Mouse (Mus musculus) spleen, adult 2 months (tissue): ENCODE measurements around the gene Mrpl33. TPM values are rescaled to one million over a fixed set of nuclear protein-coding genes. Genes with fewer than 3 reads are reported as not detected.

Experiments
- DNase-seq, 2 experiments: peaks; one replicate each; pipeline versions ENCODE4 v3.0.0 to v3.0.0-alpha.2; 2012 to 2021; ENCODE audit warnings: low spot score in 2 of 2, low read depth in 1 of 2
- H3K27ac ChIP-seq: fragments of 200-500 bp; 2 replicates; pipeline ENCODE4 v1.5.1; 2012; ENCODE audit warnings: low read length, inconsistent platforms; ENCODE audit not compliant: insufficient read depth
- H3K27me3 ChIP-seq: fragments of 200-500 bp; 2 replicates; pipeline ENCODE4 v1.6.1; 2012; ENCODE audit warnings: mild to moderate bottlenecking, moderate library complexity, low read length, inconsistent platforms; ENCODE audit not compliant: control insufficient read depth, insufficient read depth
- H3K36me3 ChIP-seq: fragments of 200-500 bp; 2 replicates; pipeline ENCODE4 v1.6.1; 2012; ENCODE audit warnings: mild to moderate bottlenecking, low read length, inconsistent platforms; ENCODE audit not compliant: control insufficient read depth, insufficient read depth
- H3K4me1 ChIP-seq: fragments of 200-500 bp; 2 replicates; pipeline ENCODE4 v1.6.1; 2011; ENCODE audit warnings: inconsistent platforms; ENCODE audit not compliant: control insufficient read depth, insufficient read depth, insufficient read length
- H3K4me3 ChIP-seq: fragments of 200-500 bp; 2 replicates; pipeline ENCODE4 v1.5.1; 2011; ENCODE audit warnings: mild to moderate bottlenecking, inconsistent platforms; ENCODE audit not compliant: insufficient read depth, insufficient read length; ENCODE audit errors: extremely low read depth
- CTCF ChIP-seq: fragments of 200-500 bp; IDR thresholded peaks from 2 replicates; pipeline ENCODE4 v1.5.1; 2011; ENCODE audit warnings: mild to moderate bottlenecking, inconsistent platforms; ENCODE audit not compliant: insufficient read depth, insufficient read length, insufficient replicate concordance; ENCODE audit errors: extremely low read depth
- POLR2A ChIP-seq: fragments of 200-500 bp; IDR thresholded peaks from 2 replicates; pipeline ENCODE4 v1.6.1; 2011; ENCODE audit warnings: low read depth, low read length, inconsistent platforms
- WGBS: fragments of 180-500 bp; shearing (Covaris S2); methylation state at CpG from one replicate; pipeline ENCODE4 v1.1.7; 2018; 5-methylcytosine and 5-hydroxymethylcytosine counted together
- polyA plus RNA-seq: library from polyadenylated mRNA; depleted of rRNA; stranded (reverse); fragments of >200 nt; gene quantifications from 2 replicates; pipeline ENCODE4 v1.2.3, GENCODE M21; 2012; rRNA removed

Mrpl33 gene
- polyA plus RNA-seq: 9.9 and 10.2 TPM in 2 replicates

GRCm38 (mm10) chr5:31596481-31597429 lies at the start of gene Mrpl33:
Gene Mrpl33, plus strand, starts transcription at chr5:31596935.
- peak within 1 kb of the TSS; percentile 55 for H3K27ac ChIP-seq

GRCm38 (mm10) chr5:31559401-31559800 lies 37.3 kb upstream of the Mrpl33 start:
- 25% methylated on average over 1 of the region's 1 CpGs for WGBS
- Histone ChIP-seq H3K4me3 (no peak overlapping the region), H3K27me3 (no peaks in the 10 kb centered on the region), H3K36me3 (peaks cover 16% of the 10 kb centered on the region), H3K27ac (no peak overlapping the region), H3K4me1 (no peaks in the 10 kb centered on the region)
- DNase-seq: no peak
- TF ChIP-seq POLR2A (no peak), CTCF (no peak)

More at GRCm38 (mm10) chr5:31596481-31597429, at the start of gene Mrpl33:
- H3K36me3 ChIP-seq: no peaks in the 10 kb centered on the region
- peak within 1 kb of the TSS; percentile 50 for H3K4me3 ChIP-seq
- TF ChIP-seq POLR2A (no peak), CTCF (no peak)
- no peaks in the 10 kb centered on the region; the same call in 1 of the 2 replicates for H3K4me1 ChIP-seq
- H3K27me3 ChIP-seq: no peaks in the 10 kb centered on the region
- WGBS: 9% methylated on average over 26 of the region's 26 CpGs
- peak; percentile 48 to 64 for DNase-seq

- DNase-seq: no peak
- Histone ChIP-seq H3K4me1 (no peaks in the 10 kb centered on the region), H3K27ac (no peak overlapping the region), H3K36me3 (peaks cover 15% of the 10 kb centered on the region), H3K4me3 (no peak overlapping the region), H3K27me3 (no peaks in the 10 kb centered on the region)
- no peak for TF ChIP-seq CTCF
- WGBS: 91% methylated on average over 2 of the region's 2 CpGs
Observed at GRCm38 (mm10) chr5:31560352-31560751, 36.4 kb upstream of the Mrpl33 start.

GRCm38 (mm10) chr5:31562036-31562666 lies 34.6 kb upstream of the Mrpl33 start:
- TF ChIP-seq CTCF (no peak), POLR2A (no peak)
- Histone ChIP-seq H3K27ac (no peak overlapping the region), H3K4me1 (no peaks in the 10 kb centered on the region), H3K36me3 (peaks cover 12% of the 10 kb centered on the region; the same call in 1 of the 2 replicates), H3K4me3 (no peak overlapping the region), H3K27me3 (no peaks in the 10 kb centered on the region)
- 88% methylated on average over 7 of the region's 7 CpGs for WGBS
- no peak for DNase-seq

- Histone ChIP-seq H3K27ac (no peak overlapping the region), H3K27me3 (no peaks in the 10 kb centered on the region), H3K36me3 (peaks cover 9% of the 10 kb centered on the region; the same call in 1 of the 2 replicates), H3K4me3 (no peak overlapping the region), H3K4me1 (no peaks in the 10 kb centered on the region)
- peak; percentile 82; the same call in 1 of the 2 replicates for TF ChIP-seq CTCF
- TF ChIP-seq POLR2A: no peak
- peak; percentile 35 to 44 for DNase-seq
- WGBS: 19% methylated on average over 6 of the region's 6 CpGs
Observed at GRCm38 (mm10) chr5:31563496-31563895, 33.2 kb upstream of the Mrpl33 start.

- WGBS: 55% methylated on average over 7 of the region's 7 CpGs
- H3K27ac ChIP-seq: no peak overlapping the region
- TF ChIP-seq POLR2A: no peak
- no peak for TF ChIP-seq CTCF
- H3K4me1 ChIP-seq: no peaks in the 10 kb centered on the region
- H3K4me3 ChIP-seq: no peak overlapping the region
- H3K27me3 ChIP-seq: no peaks in the 10 kb centered on the region
- no peak for DNase-seq
- peaks cover 9% of the 10 kb centered on the region; the same call in 1 of the 2 replicates for H3K36me3 ChIP-seq
Observed at GRCm38 (mm10) chr5:31563905-31564304, 32.8 kb upstream of the Mrpl33 start.
